Mouse (Mus musculus) liver, embryonic 14.5 days (tissue): ENCODE results near the gene Cnr2.

Experiments used
- CTCF ChIP-seq: IDR thresholded peaks from 2 replicates; pipeline ENCODE4 v1.5.1; 2016; ENCODE audit warnings: antibody characterized with exemption, low read depth, control low read depth
- EP300 ChIP-seq: IDR thresholded peaks from 2 replicates; pipeline ENCODE4 v1.6.1; 2016; ENCODE audit warnings: antibody characterized with exemption, low read depth

- TF ChIP-seq CTCF, result no peak
- TF ChIP-seq EP300, result no peak
These were observed 963 bp downstream of the Cnr2 start for GRCm38 (mm10) chr4:135896157-135896556.
